Mouse (Mus musculus): ENCODE results near the gene Catspere2.
"Not testable (repeated sequence)": the region's sequence is repeated elsewhere in the genome, so short reads cannot be mapped to it uniquely, and the experiment has no call there.

Gene Catspere2

DNA sequence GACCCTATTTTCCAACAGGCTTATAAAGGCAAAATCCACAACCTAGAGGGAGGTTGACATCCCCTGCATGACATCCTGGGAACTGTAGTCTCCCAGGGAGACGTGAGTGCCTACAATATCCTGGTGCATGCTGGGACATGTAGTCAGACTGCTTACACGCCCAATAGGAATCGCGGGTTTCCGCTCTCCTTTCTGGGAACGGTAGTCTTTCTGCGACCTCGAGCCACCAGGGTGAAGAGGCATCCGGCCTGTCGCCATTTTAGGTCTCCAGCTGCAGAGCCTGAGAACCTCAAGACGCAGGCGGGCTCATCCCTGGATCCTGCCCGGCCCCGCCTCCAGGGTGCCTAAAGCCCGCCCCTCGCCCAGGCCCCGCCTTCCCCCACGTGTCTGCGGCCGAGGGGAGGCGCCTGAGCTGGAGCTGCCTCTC lies at the start of gene Catspere2:
Gene Catspere2, plus strand, starts transcription at position 400 of the 427 bp plus-strand sequence.
- DNase-seq (ENCODE audit: low spot score in 2 of 2) = peak; percentile 92 to 98

DNA sequence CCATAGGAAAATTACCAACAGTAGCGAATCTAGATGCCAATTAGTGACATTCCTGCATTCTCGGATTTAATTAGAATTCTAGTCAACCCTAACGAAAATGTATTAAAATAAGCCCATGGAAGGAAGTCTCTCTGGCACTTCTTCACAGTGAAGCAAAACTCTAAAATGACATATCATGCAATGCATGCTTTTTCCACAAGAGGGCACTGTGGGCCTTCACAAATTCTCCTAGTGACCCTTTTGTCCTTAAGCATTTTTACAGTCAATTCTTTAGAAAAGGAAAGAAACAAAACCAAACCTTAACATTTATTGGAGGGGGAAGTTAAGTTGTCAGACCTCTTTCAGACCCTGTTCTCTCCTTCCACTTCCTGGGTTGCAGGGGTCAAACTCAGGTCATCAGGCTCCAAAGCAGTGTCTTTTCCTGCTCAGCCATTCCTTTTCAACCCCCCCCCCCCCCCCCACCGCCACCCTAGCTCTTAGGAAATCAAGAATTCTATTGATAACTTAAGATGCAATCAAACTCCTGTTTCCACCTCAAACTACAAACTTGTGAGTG lies 42.7 kb upstream of the Catspere2 start:
- DNase-seq (ENCODE audit: low spot score in 2 of 2) = peak; percentile 3 to 8

DNA sequence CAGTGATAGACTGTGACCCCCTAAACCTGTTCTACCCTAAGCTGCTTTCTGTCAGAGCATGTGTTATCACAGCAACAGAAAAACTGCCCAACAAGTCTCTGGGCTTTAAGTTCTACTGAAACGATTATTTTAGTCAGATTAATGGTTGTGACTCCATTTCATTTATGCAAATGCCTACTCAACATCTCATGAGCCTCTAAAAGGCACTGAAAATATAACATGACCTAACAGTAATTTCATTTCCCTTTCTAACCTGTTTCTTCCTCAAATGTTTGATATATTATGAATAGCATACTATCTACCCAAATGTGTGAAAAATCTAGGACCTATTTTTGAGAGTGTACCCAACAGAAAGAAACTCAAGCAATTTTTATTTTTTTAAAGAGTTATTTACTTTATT lies 1.9 kb upstream of the Catspere2 start:
- DNase-seq (ENCODE audit: low spot score in 2 of 2) = no peak

DNA sequence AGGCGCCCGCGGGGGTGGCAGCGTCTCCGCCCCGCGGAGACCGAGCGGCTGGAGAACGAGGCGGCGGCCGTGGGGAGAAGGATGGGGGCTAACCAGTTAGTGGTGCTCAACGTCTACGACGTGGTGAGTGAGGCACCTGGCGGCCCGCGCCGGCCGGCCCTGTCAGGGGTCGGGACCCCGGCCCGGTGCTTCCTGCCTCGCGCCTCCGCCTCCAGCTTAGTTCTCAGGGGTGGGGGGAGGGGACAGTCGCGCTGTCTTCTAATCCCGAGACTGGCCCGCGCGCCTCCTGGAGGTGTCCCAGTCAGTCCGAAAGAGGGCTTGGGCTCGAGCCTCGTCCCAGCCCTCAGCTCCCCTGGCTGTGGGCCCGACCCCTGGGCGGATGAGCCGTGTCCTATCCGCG lies 359 bp downstream of the Catspere2 start:
- DNase-seq (ENCODE audit: low spot score in 2 of 2) = peak in 1 of 2 experiments; percentile 33

DNA sequence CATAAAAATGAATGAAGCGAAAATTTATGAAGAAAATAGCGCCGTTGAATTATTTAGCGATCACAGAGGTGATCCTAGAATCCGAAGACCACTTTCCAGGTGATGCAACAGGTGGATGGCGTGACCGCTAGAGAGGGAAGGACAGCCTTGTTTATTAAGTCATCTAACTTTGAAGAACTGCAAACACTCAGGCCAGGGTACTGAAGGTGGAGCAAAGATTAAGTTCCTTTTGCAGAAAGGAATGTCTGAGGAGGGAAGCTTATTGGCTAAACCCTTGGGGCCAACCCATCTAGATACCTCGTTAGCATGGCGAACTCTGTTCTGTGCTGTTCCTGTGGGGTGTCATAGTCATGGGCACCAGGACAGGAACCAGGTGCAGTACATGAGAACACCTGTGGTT lies 983 bp downstream of the Catspere2 start:
- no peak for DNase-seq (ENCODE audit: low spot score in 2 of 2)

DNA sequence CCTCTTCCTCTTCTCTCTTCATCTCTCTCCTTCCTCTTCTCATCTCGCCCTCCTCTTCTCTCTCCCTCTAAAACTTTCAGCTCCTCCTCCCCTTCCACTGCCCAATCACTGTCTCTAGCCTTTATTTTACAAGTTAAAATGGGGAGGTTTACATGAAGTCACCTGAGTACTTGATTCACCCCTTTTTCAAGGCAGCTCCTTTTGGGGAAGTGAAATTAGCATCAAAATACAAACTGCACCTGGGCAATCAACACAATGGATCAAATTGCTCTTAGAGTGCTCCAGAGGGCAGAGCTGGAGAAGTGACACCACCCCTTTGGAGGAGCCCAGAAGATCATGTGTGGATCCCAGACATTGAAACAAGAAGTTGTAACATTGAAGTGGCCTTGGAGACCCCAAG lies 4.3 kb downstream of the Catspere2 start:
- DNase-seq (ENCODE audit: low spot score in 2 of 2) = not testable (repeated sequence)

DNA sequence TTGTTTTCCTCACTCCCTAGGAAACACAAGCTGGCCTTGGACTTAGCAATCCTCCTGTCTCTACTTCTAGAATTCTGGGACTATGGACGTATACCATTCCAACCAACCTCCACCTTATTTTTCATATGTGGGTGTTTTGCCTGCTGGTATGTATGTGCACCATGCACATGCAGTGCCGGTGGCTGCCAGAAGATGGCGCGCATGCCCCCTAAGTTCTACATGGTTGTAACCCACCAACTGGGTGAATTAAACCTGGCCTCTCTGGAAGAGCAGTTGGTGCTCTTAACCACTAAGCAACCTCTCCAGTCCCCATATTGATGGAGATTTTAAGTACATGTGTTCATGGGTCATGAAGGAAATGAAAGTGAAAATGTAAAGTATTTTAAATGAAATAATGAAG lies 89.6 kb downstream of the Catspere2 start:
- DNase-seq (ENCODE audit: low spot score in 2 of 2) = not testable (repeated sequence)

DNA sequence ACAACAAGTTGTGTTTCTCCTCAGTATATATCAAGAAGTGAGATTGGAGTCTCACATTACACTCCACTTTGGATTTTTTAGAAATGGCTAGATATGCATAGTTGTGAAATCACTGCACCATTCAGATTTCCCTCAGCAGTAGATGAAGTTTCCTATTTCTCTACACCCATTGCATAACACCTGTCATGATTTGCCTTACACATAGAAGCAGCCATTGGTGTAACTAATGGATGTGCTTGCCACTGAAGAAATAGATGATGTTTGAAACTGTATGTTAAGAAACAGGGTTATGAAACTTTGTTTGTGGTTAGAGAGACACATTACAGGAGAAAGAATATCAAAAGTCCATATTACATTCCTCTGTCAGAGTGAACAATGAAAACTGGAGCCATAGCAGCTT lies 114.6 kb downstream of the Catspere2 start:
- DNase-seq (ENCODE audit: low spot score in 2 of 2) = not testable (repeated sequence)

DNA sequence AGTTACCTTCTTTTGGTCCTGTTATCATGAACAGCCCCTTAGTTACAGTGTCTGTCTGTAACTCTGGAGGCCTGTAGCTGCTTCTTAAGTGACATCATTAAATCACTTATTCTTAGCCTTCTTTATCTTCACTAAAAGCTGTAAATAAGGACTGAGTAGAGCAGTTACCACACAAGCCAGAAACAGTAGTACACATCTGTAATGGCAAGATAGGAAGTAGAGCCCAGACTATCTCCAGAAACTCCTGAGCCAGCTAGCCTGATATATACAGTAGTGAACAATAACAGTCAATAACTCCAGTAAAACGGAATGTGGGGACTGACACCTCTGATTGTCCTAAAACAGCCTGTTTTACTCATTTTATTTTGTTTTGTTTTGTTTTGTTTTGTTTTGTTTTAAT lies 125.3 kb downstream of the Catspere2 start:
- DNase-seq (ENCODE audit: low spot score in 2 of 2) = not testable (repeated sequence)

DNA sequence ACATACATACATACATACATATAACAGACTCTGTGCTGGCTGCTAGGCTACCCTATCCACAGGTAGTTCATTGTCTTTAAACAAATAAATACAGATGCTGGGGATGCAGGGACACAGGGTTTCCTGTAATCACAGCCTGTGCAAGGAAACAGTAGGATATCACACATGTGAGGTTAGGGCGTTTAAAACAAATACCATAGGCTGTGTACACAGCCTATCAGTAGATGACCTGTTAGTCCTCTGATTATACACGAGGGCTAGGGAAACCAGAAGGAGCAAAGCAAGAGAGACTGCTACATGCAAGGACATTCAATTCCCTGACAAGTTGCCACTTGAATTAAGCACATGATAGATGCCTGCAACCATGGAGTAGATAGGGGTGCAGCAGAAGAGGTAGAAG lies 139.0 kb downstream of the Catspere2 start:
- not testable (repeated sequence) for DNase-seq (ENCODE audit: low spot score in 2 of 2)

DNA sequence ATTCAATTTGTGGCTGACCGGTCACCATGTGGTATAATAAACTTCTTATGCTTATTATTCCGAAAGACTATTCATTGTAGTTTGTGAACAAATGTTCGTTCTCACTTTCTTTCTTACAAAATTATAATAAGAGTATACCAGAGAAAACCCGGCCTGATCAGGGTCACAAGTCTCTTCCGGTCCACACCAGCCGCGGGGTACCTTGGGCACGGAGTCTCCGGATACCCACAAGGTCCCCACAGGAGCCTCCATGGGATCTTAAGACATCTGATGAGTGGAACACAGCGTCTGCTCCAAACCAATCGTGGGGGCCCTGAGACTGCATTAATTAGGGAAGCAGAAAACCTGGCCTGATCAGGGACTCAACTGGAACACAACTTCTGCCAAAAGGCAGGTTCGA lies 151.1 kb downstream of the Catspere2 start:
- DNase-seq (ENCODE audit: low spot score in 2 of 2) = no peak

DNA sequence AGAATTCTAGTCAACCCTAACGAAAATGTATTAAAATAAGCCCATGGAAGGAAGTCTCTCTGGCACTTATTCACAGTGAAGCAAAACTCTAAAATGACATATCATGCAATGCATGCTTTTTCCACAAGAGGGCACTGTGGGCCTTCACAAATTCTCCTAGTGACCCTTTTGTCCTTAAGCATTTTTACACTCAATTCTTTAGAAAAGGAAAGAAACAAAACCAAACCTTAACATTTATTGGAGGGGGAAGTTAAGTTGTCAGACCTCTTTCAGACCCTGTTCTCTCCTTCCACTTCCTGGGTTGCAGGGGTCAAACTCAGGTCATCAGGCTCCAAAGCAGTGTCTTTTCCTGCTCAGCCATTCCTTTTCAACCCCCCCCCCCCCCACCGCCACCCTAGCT lies 163.3 kb downstream of the Catspere2 start:
- peak; percentile 38 to 61 for DNase-seq (ENCODE audit: low spot score in 2 of 2)

DNA sequence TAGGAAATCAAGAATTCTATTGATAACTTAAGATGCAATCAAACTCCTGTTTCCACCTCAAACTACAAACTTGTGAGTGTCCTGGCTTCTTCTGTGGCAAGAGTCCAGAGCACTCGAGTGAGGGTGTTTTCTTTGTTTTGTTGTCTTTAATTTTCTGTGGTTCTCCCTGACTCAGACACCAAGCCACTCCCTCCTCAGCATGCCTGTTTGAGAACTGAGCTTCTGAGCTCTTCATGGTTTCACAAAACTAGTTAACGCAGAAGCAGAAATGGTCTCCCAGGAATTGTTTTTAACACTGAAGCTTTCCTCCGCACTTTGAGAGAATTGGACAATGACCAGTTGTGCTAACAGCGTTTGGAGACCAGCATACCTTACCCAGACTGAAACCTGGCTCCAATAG lies 163.7 kb downstream of the Catspere2 start:
- not testable (repeated sequence) for DNase-seq (ENCODE audit: low spot score in 2 of 2)

DNA sequence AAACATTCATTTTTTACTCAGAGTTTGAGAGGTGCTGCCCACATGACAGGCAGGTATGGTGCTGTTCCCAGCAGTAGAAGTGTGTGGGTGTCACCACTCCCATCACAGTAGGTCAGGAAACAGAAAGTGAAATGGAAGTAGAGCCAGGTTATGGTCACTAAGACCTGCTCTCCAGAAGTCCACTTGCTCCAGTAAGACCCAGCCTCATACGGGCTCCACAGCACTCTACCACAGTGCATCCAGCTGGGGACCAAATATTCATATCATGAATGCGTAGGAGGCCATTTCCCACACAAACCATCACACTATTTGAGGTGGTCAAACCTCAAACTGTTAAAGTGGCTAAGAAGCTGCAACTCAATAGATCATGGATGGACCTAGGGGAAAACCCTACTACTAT lies 199.0 kb downstream of the Catspere2 start:
- no peak for DNase-seq (ENCODE audit: low spot score in 2 of 2)

DNA sequence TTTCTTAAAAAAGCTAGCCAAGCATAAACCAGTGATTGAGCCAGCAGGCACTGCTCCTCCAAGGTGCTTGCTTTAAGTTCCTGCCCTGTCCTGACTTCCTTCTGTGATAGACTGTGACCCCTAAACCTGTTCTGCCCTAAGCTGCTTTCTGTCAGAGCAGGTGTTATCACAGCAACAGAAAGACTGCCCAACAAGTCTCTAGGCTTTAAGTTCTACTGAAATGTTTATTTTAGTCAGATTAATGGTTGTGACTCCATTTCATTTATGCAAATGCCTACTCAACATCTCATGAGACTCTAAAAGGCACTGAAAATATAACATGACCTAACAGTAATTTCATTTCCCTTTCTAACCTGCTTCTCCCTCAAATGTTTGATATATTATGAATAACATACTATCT lies 202.4 kb downstream of the Catspere2 start:
- DNase-seq (ENCODE audit: low spot score in 2 of 2) = no peak

DNA sequence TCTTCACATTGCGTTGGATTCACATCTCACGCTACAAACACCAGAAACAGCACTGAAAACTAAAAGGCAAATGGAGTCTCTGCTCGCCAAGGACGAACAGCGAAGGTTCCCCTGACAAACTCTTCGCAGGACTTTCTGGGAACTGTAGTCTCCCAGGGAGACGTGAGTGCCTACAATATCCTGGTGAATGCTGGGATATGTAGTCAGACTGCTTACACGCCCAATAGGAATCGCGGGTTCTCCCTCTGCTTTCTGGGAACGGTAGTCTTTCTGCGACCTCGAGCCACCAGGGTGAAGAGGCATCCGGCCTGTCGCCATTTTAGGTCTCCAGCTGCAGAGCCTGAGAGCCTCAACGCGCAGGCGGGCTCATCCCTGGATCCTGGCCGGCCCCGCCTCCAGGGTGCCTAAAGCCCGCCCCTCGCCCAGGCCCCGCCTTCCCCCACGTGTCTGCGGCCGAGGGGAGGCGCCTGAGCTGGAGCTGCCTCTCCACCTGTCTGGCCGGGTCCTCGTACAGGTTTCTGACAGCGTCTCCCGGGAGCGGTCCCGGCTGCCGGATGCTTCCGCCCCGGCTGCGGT lies 204.1 kb downstream of the Catspere2 start, which contains the start of gene Desi2:
Gene Desi2, plus strand, starts transcription at position 202 of the 576 bp plus-strand sequence.
- peak; percentile 94 to 96 for DNase-seq (ENCODE audit: low spot score in 2 of 2)

DNA sequence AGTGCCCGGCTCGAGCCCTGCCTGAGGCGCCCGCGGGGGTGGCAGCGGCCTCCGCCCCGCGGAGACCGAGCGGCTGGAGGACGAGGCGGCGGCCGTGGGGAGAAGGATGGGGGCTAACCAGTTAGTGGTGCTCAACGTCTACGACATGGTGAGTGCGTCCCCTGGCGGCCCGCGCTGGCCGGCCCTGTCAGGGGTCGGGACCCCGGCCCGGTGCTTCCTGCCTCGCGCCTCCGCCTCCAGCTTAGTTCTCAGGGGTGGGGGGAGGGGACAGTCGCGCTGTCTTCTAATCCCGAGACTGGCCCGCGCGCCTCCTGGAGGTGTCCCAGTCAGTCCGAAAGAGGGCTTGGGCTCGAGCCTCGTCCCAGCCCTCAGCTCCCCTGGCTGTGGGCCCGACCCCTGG lies 204.6 kb downstream of the Catspere2 start:
- DNase-seq (ENCODE audit: low spot score in 2 of 2) = not testable (repeated sequence)

DNA sequence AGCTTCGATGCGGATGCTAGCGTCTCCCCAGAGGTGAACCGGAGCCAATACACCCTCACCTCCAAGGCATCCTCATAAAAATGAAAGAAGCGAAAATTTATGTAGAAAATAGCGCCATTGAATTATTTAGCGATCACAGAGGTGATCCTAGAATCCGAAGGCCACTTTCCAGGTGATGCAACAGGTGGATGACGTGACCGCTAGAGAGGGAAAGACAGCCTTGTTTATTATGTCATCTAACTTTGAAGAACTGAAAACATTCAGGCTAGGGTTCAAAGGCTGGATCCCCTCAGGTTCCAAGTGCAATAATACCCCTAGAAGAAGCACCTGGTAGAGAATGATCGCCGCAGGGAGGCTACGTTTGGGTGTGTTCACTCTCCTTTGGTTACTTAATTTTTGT lies 205.2 kb downstream of the Catspere2 start:
- DNase-seq (ENCODE audit: low spot score in 2 of 2) = no peak

DNA sequence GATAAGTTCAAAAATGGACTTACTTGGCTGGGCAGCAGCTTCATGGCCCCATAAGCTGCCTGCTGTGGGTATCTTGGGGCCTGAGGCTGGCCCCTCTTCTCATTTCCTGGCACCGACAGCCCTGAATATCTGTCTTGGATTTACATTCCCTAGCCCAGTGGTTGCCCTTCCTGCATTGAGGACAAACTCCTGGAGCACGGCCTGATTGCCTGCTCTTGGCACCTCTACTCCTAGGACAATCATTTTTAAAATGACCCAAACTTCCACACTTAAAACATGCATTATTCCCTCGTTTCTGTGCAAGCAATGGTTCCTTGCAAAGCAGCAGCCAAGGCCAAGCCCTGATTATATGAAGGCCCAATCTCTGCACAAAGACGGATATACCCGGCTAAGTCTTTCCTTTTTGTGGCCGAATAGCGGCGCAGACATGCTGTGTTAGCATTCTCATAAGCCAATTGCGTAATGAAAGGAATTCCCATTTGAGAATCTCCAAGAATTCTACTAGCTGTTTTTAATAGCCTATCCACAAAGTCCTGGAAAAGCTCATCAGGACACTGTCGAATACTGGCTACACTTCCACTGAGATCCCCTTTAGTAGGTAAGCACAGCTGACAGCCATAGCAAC lies 222.6 kb downstream of the Catspere2 start:
- DNase-seq (ENCODE audit: low spot score in 2 of 2) = no peak

DNA sequence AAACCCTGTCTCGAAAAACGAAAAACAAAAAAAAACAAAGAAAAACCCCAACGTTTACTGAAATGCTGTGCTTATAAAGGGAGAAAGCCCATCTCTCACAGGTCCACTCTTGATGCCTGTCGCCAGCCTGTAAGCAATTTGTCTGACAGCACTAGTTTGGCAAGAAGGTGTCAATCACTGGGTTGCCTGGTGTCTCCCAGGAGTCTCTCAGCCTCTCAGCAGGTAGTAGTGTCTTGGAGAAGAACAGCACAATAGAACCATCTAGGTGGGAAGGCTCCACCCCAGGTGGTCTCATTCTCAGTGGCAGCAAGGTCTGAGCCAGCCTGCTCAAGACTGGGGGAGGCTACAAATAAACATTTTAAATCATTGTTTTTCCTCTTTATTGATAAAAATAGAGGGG lies 224.6 kb downstream of the Catspere2 start:
- DNase-seq (ENCODE audit: low spot score in 2 of 2) = not testable (repeated sequence)

DNA sequence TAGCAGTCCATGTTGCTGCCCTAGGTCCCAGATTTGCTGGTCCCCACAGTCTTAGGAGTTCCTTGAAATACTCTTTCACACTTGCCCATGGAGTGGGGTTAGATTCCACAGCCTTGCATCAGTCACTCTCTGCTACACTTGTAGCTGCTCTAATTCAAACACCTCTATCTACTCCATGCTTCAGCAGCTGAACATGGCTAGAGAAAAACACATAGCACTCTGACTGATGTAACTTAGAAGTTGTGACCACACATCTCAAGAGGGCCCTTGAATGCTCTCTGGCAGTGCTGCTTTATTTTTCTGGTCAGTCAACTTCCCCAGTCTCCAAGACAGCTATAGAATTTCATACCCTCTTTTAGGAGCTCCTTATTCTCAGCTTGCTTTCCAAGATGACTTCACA lies 226.7 kb downstream of the Catspere2 start:
- DNase-seq (ENCODE audit: low spot score in 2 of 2) = no peak

DNA sequence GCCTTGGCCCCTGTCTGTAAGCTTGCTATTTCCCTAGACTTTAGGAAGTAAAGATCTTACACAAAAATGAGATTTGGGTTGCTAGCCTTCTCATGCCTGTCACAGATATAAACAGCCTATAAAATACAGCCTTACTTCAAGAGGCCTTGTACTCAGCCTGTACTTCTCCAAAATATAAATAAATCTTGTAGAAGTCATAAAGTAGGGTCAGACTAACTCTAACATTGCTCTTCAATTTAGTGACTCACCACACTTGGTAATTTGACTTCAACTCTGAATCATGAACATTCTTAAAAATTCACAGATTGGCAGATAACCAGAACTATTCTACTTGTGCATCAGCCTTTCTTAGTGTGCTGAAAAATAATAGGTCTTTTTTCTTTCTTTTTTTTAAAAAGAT lies 233.9 kb downstream of the Catspere2 start:
- no peak for DNase-seq (ENCODE audit: low spot score in 2 of 2)

DNA sequence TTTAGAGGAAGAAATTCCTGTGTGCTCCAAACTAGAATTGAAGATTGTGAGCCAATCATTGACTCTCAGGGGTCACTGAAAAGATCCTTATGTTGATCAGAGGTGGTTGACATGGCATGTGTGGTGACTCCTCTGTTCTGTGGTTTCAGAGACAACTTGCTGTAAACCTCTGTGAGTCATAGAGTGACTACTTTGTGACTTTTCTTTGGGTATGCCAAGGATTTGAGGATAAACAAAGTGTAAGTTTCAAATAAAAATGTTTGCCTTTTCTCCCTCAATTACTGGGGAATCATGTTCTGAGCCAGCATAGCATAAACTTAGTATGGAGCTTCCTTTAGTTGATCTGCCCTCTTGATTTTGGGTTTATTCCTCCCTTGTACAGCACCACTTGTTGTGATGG lies 235.1 kb downstream of the Catspere2 start:
- no peak for DNase-seq (ENCODE audit: low spot score in 2 of 2)

All from right cerebral cortex, adult 2 months (tissue).